Mouse (Mus musculus) liver, embryonic 15.5 days (tissue): ENCODE data around the gene Spred3. TPM values are rescaled to one million over a fixed set of nuclear protein-coding genes. Genes with fewer than 3 reads are reported as not detected.

Experiments used
- ATAC-seq: fragments of 200-750 bp; cut with Nextera tagmentation; 2 replicates; pipeline ENCODE4 v1.8.0; 2017; ENCODE audit warnings: moderate number of reproducible peaks, mild to moderate bottlenecking, moderate library complexity; ENCODE audit not compliant: insufficient read depth
- H3K27ac ChIP-seq: fragments of 300-500 bp; sonication (generic); replicated peaks from 2 replicates; pipeline ENCODE4 v1.5.1; 2015; ENCODE audit warnings: mild to moderate bottlenecking, inconsistent platforms
- H3K27me3 ChIP-seq: fragments of 300-500 bp; sonication (generic); 2 replicates; pipeline ENCODE4 v1.6.1; 2015; ENCODE audit warnings: mild to moderate bottlenecking, inconsistent platforms
- H3K36me3 ChIP-seq: fragments of 300-500 bp; sonication (generic); replicated peaks from 2 replicates; pipeline ENCODE4 v1.6.1; 2015; ENCODE audit warnings: moderate library complexity, mild to moderate bottlenecking, inconsistent platforms
- H3K4me1 ChIP-seq: fragments of 300-500 bp; sonication (generic); replicated peaks from 2 replicates; pipeline ENCODE4 v1.6.1; 2015; ENCODE audit warnings: inconsistent platforms
- H3K4me2 ChIP-seq: fragments of 300-500 bp; sonication (generic); 2 replicates; pipeline ENCODE4 v1.6.1; 2015; ENCODE audit warnings: moderate library complexity, mild to moderate bottlenecking, inconsistent platforms
- H3K4me3 ChIP-seq: fragments of 300-500 bp; sonication (generic); replicated peaks from 2 replicates; pipeline ENCODE4 v1.5.1; 2015; ENCODE audit warnings: mild to moderate bottlenecking, inconsistent platforms
- H3K9ac ChIP-seq: fragments of 300-500 bp; sonication (generic); 2 replicates; pipeline ENCODE4 v1.6.1; 2015; ENCODE audit warnings: moderate library complexity, mild to moderate bottlenecking, inconsistent platforms
- H3K9me3 ChIP-seq: fragments of 300-500 bp; sonication (generic); replicated peaks from 2 replicates; pipeline ENCODE4 v1.6.1; 2016; ENCODE audit warnings: inconsistent platforms
- WGBS: fragments of 180-500 bp; shearing (Covaris S2); methylation state at CpG from one replicate; pipeline ENCODE4 v1.1.7; 2015; ENCODE audit warnings: mixed read lengths; ENCODE audit not compliant: insufficient replicate concordance; 5-methylcytosine and 5-hydroxymethylcytosine counted together
- polyA plus RNA-seq: library from polyadenylated mRNA; unstranded; fragments of >200 nt; fragmentation: Nextera tagmentation; extraction: Ambion mirVana; gene quantifications from 2 replicates; pipeline ENCODE4 v1.2.1, GENCODE M21; 2015

Spred3 gene
- polyA plus RNA-seq, 1 experiment from 2014 or later: 0.21 TPM

GRCm38 (mm10) chr7:29123531-29124358 lies 46.5 kb downstream of the Spred3 start:
- H3K4me1 ChIP-seq: peaks cover 26% of the 10 kb centered on the region
- no peak overlapping the region for H3K9ac ChIP-seq
- no peak overlapping the region for H3K4me2 ChIP-seq
- ATAC-seq: 0 out of 2 replicates have a peak, but pooled peaks have one; percentile 23
- no peaks in the 10 kb centered on the region for H3K9me3 ChIP-seq
- 27% methylated on average over 5 of the region's 5 CpGs for WGBS
- H3K36me3 ChIP-seq: no peaks in the 10 kb centered on the region
- H3K27me3 ChIP-seq: peaks cover 10% of the 10 kb centered on the region
- H3K27ac ChIP-seq: no peak overlapping the region
- H3K4me3 ChIP-seq: no peak overlapping the region

- Histone ChIP-seq H3K27me3 (peaks cover 10% of the 10 kb centered on the region), H3K4me2 (no peak overlapping the region), H3K9ac (no peak overlapping the region), H3K4me1 (peaks cover 26% of the 10 kb centered on the region), H3K27ac (no peak overlapping the region), H3K9me3 (no peaks in the 10 kb centered on the region), H3K4me3 (no peak overlapping the region), H3K36me3 (no peaks in the 10 kb centered on the region)
- 68% methylated on average over 9 of the region's 9 CpGs for WGBS
- no peak for ATAC-seq
These were observed 47.4 kb downstream of the Spred3 start for GRCm38 (mm10) chr7:29122821-29123220.

GRCm38 (mm10) chr7:29119526-29119925 lies 50.7 kb downstream of the Spred3 start:
- Histone ChIP-seq H3K4me3 (no peak overlapping the region), H3K9me3 (no peaks in the 10 kb centered on the region), H3K4me2 (no peak overlapping the region), H3K27ac (no peak overlapping the region), H3K36me3 (no peaks in the 10 kb centered on the region), H3K9ac (no peak overlapping the region), H3K4me1 (peaks cover 10% of the 10 kb centered on the region), H3K27me3 (peaks cover 9% of the 10 kb centered on the region)
- ATAC-seq: no peak
- WGBS: 43% methylated on average over 1 of the region's 1 CpGs

- H3K27ac ChIP-seq: no peak overlapping the region
- no peak overlapping the region for H3K4me2 ChIP-seq
- H3K27me3 ChIP-seq: no peaks in the 10 kb centered on the region
- H3K4me3 ChIP-seq: no peak overlapping the region
- no peak for ATAC-seq
- H3K36me3 ChIP-seq: no peaks in the 10 kb centered on the region
- H3K9ac ChIP-seq: no peak overlapping the region
- H3K4me1 ChIP-seq: no peaks in the 10 kb centered on the region
- 30% methylated on average over 18 of the region's 18 CpGs for WGBS
- no peaks in the 10 kb centered on the region for H3K9me3 ChIP-seq
These were observed 51.9 kb downstream of the Spred3 start for GRCm38 (mm10) chr7:29118142-29118851.

- Histone ChIP-seq H3K36me3 (no peaks in the 10 kb centered on the region), H3K4me2 (peak overlapping the region; percentile 18; the same call in 1 of the 2 replicates), H3K4me1 (no peaks in the 10 kb centered on the region), H3K9ac (no peak overlapping the region), H3K4me3 (no peak overlapping the region), H3K9me3 (no peaks in the 10 kb centered on the region), H3K27ac (no peak overlapping the region), H3K27me3 (no peaks in the 10 kb centered on the region)
- WGBS: 36% methylated on average over 38 of the region's 38 CpGs
- no peak for ATAC-seq
These were observed 60.9 kb downstream of the Spred3 start for GRCm38 (mm10) chr7:29108992-29109955.

Other genes with a start within 250 kb of the Spred3 start
- gene Actn4, start 208.1 kb downstream of the Spred3 start, polyA plus RNA-seq: 126 and 147 TPM in 2 replicates
- 209 and 222 TPM in 2 replicates for gene Eif3k, start 188.5 kb downstream of the Spred3 start, polyA plus RNA-seq
- 21.6 and 26.3 TPM in 2 replicates for gene Map4k1, start 188.4 kb downstream of the Spred3 start, polyA plus RNA-seq
- 0.36 and 0.37 TPM in 2 replicates for gene Ryr1, start 45.2 kb downstream of the Spred3 start, polyA plus RNA-seq
- gene Rasgrp4, start 35.6 kb downstream of the Spred3 start, polyA plus RNA-seq: 0.79 and 0.96 TPM in 2 replicates
- 6.2 and 6.5 TPM in 2 replicates for gene Fam98c, start 14.2 kb downstream of the Spred3 start, polyA plus RNA-seq
- 0.05 TPM in 1 of 2 replicates, not detected in the other for gene Ggn, start 201 bp downstream of the Spred3 start, polyA plus RNA-seq
- 110 and 112 TPM in 2 replicates for gene Psmd8, start 10.3 kb upstream of the Spred3 start, polyA plus RNA-seq
- 0.21 and 0.28 TPM in 2 replicates for gene Catsperg1, start 43.6 kb upstream of the Spred3 start, polyA plus RNA-seq
- gene Kcnk6, start 62.1 kb upstream of the Spred3 start, polyA plus RNA-seq: 1.2 and 1.8 TPM in 2 replicates
- 43.6 and 44.1 TPM in 2 replicates for gene Yif1b, start 67.9 kb upstream of the Spred3 start, polyA plus RNA-seq
- gene 2200002D01Rik, start 78.1 kb upstream of the Spred3 start, polyA plus RNA-seq: 4.2 and 6.3 TPM in 2 replicates
- 34.0 and 41.2 TPM in 2 replicates for gene Spint2, start 111.5 kb upstream of the Spred3 start, polyA plus RNA-seq
- 2.2 and 2.7 TPM in 2 replicates for gene Ppp1r14a, start 118.9 kb upstream of the Spred3 start, polyA plus RNA-seq
- 1.7 and 2.3 TPM in 2 replicates for gene Dpf1, start 133.5 kb upstream of the Spred3 start, polyA plus RNA-seq